Mouse (Mus musculus) liver, embryonic 13.5 days (tissue): ENCODE data around the gene Fmo2. TPM values are rescaled to one million over a fixed set of nuclear protein-coding genes. Genes with fewer than 3 reads are reported as not detected.

Experiments
- ATAC-seq: fragments of 200-750 bp; cut with Nextera tagmentation; 2 replicates; pipeline ENCODE4 v1.8.0; 2017; ENCODE audit warnings: low read depth, mild to moderate bottlenecking, moderate number of reproducible peaks, moderate library complexity
- DNase-seq: peaks from one replicate; pipeline ENCODE4 v3.0.0; 2022
- H3K27ac ChIP-seq: fragments of 300-500 bp; sonication (generic); 2 replicates; pipeline ENCODE4 v1.5.1; 2015; ENCODE audit warnings: moderate library complexity, mild to moderate bottlenecking, inconsistent platforms
- H3K27me3 ChIP-seq: fragments of 300-500 bp; sonication (generic); 2 replicates; pipeline ENCODE4 v1.6.1; 2015; ENCODE audit warnings: mild to moderate bottlenecking, inconsistent platforms
- H3K36me3 ChIP-seq: fragments of 300-500 bp; sonication (generic); 2 replicates; pipeline ENCODE4 v1.6.1; 2015; ENCODE audit warnings: mild to moderate bottlenecking, inconsistent platforms
- H3K4me1 ChIP-seq: fragments of 300-500 bp; sonication (generic); replicated peaks from 2 replicates; pipeline ENCODE4 v1.6.1; 2015; ENCODE audit warnings: inconsistent platforms
- H3K4me2 ChIP-seq: fragments of 300-500 bp; sonication (generic); 2 replicates; pipeline ENCODE4 v1.6.1; 2015; ENCODE audit warnings: inconsistent platforms, mild to moderate bottlenecking, moderate library complexity
- H3K4me3 ChIP-seq: fragments of 300-500 bp; sonication (generic); replicated peaks from 2 replicates; pipeline ENCODE4 v1.5.1; 2015; ENCODE audit warnings: mild to moderate bottlenecking, inconsistent platforms
- H3K9ac ChIP-seq: fragments of 300-500 bp; sonication (generic); 2 replicates; pipeline ENCODE4 v1.6.1; 2015; ENCODE audit warnings: mild to moderate bottlenecking, inconsistent platforms
- H3K9me3 ChIP-seq: fragments of 300-500 bp; sonication (generic); replicated peaks from 2 replicates; pipeline ENCODE4 v1.6.1; 2016; ENCODE audit warnings: inconsistent platforms
- WGBS: fragments of 180-500 bp; shearing (Covaris S2); methylation state at CpG from one replicate; pipeline ENCODE4 v1.1.7; 2015; ENCODE audit not compliant: insufficient replicate concordance; 5-methylcytosine and 5-hydroxymethylcytosine counted together
- polyA plus RNA-seq: library from polyadenylated mRNA; unstranded; fragments of >200 nt; fragmentation: Nextera tagmentation; extraction: Ambion mirVana; gene quantifications from 2 replicates; pipeline ENCODE4 v1.2.1, GENCODE M21; 2015

Fmo2 gene
- polyA plus RNA-seq, result 0.08 and 0.29 TPM in 2 replicates

DNA sequence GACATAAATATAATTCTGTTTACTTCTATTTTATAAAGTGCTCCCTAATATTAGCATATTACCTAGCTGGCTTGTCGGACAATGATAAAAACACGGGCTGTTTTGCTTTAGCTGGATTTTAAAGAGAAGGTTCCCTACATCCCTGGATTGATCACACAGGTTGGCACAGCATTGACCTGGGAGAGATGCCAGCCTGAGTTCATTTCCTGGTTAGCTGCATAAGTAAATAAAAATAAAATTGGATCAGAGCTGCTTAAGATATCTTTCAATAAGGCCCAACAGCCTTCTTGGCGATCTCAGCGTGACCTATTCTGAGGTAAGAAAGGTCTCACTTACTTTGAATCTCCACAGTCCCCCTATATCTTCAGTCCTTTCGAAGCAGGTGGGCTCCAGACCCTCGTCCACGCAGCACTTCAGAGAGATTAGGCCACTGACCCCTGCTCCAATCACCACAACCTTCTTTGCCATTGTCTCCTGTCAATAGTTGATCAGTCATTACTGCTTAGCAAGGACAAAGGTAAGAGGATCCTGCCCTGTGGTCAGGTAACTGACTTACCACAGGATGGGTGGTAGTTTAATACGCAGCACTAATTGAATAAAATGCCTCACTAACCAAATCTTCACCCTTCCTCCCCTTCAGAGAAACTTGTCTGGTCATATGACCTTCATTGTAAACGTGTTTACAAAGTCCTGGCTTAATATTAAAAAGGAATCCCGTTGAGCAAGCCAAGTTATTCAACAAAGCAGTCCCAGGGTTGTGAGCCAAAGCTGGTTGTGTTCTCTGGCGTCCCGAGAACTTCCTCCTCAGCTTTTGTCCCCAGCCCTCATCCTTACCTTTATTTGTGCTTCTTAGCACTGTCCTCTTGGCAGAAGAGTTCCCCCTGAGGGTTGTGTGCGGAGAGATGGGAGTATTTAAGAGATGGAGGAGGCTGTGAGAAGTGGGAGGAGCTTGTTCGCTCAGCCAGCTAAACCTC is at the start of gene Fmo2:
Fmo2 (minus strand) TSS at position 889 of the 974 bp plus-strand sequence.
- H3K27me3 ChIP-seq, result no peaks in the 10 kb centered on the region
- DNase-seq (no peak), ATAC-seq (no peak)
- 56% methylated on average over 14 of the region's 14 CpGs for WGBS
- no peaks in the 10 kb centered on the region for H3K9me3 ChIP-seq
- H3K4me2 ChIP-seq, result no peak within 1 kb of the TSS
- no peak within 1 kb of the TSS for H3K27ac ChIP-seq
- no peaks in the 10 kb centered on the region for H3K4me1 ChIP-seq
- no peaks in the 10 kb centered on the region for H3K36me3 ChIP-seq
- H3K9ac ChIP-seq, result no peak within 1 kb of the TSS
- no peak within 1 kb of the TSS for H3K4me3 ChIP-seq

DNA sequence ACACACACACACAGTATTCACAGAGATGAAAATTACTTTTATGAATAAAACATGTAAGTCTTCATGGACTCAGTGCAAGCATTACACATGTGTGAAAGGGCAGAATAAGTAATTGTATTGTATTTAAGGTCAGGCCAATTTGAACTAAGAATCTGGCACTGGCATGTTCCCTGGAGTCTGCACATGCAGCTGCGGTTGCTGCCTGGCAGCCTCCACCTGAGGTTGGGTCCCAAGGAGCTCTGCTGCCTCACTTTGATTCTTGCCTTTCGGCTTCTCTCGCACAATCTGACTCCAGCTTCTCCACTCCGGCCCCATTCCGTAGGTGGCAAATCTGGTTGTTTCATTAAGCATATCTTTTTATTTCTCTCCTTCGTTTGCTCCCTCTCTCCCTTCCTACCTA is 49.4 kb upstream of the Fmo2 start:
- no peaks in the 10 kb centered on the region for H3K4me1 ChIP-seq
- DNase-seq (no peak), ATAC-seq (no peak)
- H3K9me3 ChIP-seq, result no peaks in the 10 kb centered on the region
- H3K27ac ChIP-seq, result no peak overlapping the region
- H3K4me2 ChIP-seq, result no peak overlapping the region
- H3K27me3 ChIP-seq, result no peaks in the 10 kb centered on the region
- H3K36me3 ChIP-seq, result no peaks in the 10 kb centered on the region
- no peak overlapping the region for H3K4me3 ChIP-seq
- H3K9ac ChIP-seq, result no peak overlapping the region
- 67% methylated on average over 6 of the region's 6 CpGs for WGBS

DNA sequence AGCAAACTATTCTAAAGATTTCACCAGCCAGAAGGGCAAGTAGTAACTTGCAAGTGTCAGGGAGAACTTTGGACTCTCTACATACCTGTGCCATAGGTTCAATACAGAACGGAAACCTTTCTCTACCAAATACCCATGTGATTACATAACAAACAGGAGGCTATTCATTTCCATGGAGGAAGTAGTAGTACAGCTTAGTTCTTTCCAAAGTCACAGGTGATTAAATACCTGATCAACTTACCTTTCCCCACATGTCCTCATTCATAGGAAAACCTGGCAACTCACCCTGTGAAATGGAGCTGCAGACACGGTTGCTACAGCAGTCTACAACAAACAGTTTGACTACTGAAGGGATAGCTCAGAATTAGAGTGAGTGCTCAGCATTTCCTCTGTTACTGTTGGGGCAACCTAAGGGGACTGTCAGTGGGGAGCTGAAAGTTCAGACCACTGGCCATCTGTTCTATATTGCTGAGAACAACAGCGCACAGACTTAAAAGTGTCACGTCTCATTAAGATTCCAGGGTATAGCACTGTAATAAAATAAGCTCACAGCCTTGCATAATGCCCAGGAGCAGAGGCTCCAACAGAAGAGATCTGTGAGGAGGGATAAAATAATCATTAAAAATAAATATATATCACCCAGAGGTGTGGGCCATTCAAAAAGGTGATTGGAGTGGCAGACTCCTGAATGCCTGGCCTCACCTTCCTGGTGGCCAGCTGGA is 48.5 kb upstream of the Fmo2 start:
- no peaks in the 10 kb centered on the region for H3K36me3 ChIP-seq
- no peak overlapping the region for H3K4me3 ChIP-seq
- DNase-seq, result no peak
- WGBS, result 57% methylated on average over 4 of the region's 4 CpGs
- H3K9ac ChIP-seq, result no peak overlapping the region
- H3K27me3 ChIP-seq, result no peaks in the 10 kb centered on the region
- no peak for ATAC-seq
- no peak overlapping the region for H3K4me2 ChIP-seq
- no peaks in the 10 kb centered on the region for H3K9me3 ChIP-seq
- H3K4me1 ChIP-seq, result no peaks in the 10 kb centered on the region
- H3K27ac ChIP-seq, result no peak overlapping the region

DNA sequence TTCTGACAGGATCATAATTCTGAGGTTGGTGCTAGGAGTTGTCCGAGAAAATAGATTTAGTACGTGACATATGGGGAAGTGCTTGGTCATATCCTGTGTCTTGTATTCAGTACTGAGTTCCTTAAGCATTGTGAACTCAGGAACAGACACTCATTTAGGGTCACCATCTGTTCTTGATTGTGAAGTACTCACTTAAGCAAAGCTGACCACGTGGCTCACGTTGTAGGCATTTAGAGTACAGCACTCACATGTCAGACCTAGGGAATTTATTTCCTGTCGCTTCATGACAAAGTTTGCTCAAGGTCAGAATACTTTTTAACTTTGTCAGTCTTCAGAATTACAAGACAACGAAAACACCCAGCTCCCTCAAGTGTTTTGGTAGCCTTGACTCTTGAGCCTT is 45.2 kb upstream of the Fmo2 start:
- no peak for ATAC-seq
- H3K9ac ChIP-seq, result no peak overlapping the region
- 37% methylated on average over 6 of the region's 6 CpGs for WGBS

DNA sequence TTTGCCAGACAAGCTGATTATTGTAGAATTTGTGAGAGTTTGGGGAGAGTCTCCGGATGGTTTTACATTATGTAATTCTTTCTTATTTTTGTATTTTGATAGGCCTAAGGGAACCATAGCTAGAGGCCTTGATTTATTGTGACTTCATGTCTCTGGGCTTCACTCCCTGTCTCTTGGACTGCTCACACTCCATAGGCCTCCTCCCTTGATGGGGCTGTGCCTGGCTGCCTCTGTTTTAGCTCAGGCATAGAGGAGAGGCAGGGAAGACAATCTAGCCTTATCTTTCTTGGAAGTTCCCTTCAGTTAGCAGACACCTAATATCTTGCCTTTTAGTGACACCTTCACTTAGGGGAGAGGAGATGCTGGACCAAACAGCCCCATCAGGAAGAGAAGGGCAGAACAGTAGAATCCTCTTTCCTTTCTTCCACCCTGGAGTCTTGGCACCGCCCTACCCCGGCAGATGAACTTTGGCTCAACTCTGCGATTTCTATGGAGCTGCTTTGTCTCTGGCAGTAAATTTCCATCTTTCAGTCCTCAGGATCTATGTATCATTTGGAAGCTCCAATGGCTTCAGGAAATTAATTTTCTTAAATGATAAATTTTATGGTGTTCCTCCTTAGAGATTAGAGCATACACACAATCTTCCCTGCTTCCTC is 40.3 kb upstream of the Fmo2 start:
- H3K36me3 ChIP-seq, result no peaks in the 10 kb centered on the region
- H3K4me1 ChIP-seq, result no peaks in the 10 kb centered on the region
- 66% methylated on average over 4 of the region's 4 CpGs for WGBS
- H3K27ac ChIP-seq, result no peak overlapping the region
- no peaks in the 10 kb centered on the region for H3K9me3 ChIP-seq
- H3K9ac ChIP-seq, result no peak overlapping the region
- H3K4me2 ChIP-seq, result no peak overlapping the region
- ATAC-seq, result no peak
- no peak overlapping the region for H3K4me3 ChIP-seq
- no peaks in the 10 kb centered on the region for H3K27me3 ChIP-seq
- no peak for DNase-seq

More for the DNA sequence above, 45.2 kb upstream of the Fmo2 start:
- H3K36me3 ChIP-seq, result no peaks in the 10 kb centered on the region
- no peak overlapping the region for H3K4me2 ChIP-seq
- no peak overlapping the region for H3K4me3 ChIP-seq
- no peaks in the 10 kb centered on the region for H3K9me3 ChIP-seq
- no peaks in the 10 kb centered on the region for H3K4me1 ChIP-seq
- H3K27me3 ChIP-seq, result no peaks in the 10 kb centered on the region
- DNase-seq, result no peak
- H3K27ac ChIP-seq, result no peak overlapping the region

DNA sequence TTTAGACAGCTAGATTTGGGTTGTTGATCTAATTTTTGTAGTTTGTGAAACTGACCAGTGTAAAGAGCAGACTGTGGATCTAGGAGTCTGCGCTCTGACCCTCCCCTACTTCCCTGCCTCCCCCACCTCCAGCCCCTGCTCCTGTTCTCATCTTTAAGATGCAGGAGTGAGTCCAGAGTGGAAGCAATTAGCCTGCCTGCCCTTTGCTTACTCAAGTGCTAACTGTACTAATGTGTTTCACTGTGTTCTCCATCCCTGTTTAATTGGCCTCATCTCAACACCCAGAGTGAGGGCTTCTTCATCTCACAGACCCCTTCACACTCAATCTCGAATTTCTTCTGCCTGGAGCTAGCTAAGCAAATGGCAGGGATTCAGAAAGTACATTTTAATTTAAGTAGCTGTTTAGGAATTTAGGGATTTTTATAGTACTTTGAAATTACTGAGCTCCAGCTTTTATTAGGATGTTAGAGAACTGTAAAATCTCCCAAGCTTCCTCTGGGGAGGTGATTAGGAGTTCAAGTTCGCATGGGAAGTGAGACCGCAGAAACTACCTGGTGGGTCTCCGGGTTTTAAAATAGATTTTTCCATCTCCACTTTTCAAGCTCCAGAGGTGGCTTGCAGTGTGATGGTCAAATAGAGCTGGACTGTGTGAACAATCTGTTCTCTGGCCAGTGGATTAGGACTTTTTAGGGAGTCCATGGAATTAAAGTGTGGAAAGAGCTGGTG is 39.6 kb upstream of the Fmo2 start:
- 65% methylated on average over 5 of the region's 5 CpGs for WGBS
- H3K4me1 ChIP-seq, result no peaks in the 10 kb centered on the region
- H3K9me3 ChIP-seq, result no peaks in the 10 kb centered on the region
- H3K27me3 ChIP-seq, result no peaks in the 10 kb centered on the region
- H3K4me2 ChIP-seq, result no peak overlapping the region
- no peaks in the 10 kb centered on the region for H3K36me3 ChIP-seq
- DNase-seq (no peak), ATAC-seq (no peak)
- H3K27ac ChIP-seq, result no peak overlapping the region
- H3K4me3 ChIP-seq, result no peak overlapping the region
- H3K9ac ChIP-seq, result no peak overlapping the region

DNA sequence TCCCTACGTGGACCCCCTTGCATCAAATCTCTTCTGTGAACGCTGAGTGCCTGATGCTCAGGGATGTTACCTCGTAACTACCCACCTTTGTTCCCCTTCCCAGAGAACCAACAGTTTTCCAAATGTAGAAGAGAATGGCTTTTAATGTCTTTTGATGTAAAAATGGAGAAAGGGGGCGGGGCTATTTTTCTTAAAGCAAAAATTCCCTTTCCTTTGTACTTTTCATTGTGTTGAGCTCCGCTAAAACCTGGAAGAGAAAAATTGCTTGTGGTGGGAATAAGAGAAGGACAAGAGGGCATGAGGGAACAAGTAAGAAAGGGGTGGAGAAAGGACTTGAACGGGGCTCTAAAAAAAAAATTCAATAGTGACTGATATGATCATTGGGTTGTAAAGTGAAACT is 38.9 kb upstream of the Fmo2 start, which contains the start of gene Fmo6:
Fmo6 (minus strand) TSS at position 101 of the 400 bp plus-strand sequence.
- Histone ChIP-seq H3K4me3 (no peak within 1 kb of the TSS), H3K9me3 (no peaks in the 10 kb centered on the region), H3K27me3 (no peaks in the 10 kb centered on the region), H3K36me3 (no peaks in the 10 kb centered on the region), H3K4me1 (no peaks in the 10 kb centered on the region), H3K4me2 (no peak within 1 kb of the TSS), H3K27ac (no peak within 1 kb of the TSS), H3K9ac (no peak within 1 kb of the TSS)
- DNase-seq, result no peak
- 64% methylated on average over 6 of the region's 6 CpGs for WGBS
- ATAC-seq, result no peak

DNA sequence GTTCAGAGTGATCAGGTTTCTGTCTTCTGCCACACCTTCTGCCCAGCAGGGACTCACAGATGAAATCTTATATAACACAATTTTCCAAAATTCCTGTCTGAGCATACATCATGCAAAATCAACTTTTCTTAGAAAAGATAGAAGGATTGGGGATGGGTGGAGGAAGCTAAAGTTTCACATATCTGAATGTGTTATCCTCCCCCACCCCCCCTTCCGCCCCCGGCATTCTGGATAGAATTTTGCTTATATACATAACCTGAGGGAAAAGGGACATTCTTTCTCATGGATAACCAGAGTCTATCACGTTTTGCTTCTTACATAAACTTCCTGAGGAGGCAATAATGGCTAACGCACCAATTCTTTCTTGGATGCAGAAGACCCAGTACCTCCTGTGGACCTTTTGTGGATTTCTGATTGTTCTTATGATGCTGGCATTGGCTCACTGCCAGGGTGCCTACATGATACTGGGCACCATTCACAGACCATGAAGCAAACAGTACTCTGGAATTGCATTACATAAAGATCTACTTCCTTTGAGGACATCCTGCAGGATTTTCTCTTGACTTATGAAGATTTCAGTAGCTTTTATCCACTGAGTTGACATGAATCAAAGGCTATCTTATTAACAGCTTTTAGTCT is 36.0 kb upstream of the Fmo2 start:
- 59% methylated on average over 4 of the region's 4 CpGs for WGBS
- ATAC-seq (no peak), DNase-seq (no peak)
- no peaks in the 10 kb centered on the region for H3K36me3 ChIP-seq
- no peak overlapping the region for H3K27ac ChIP-seq
- H3K27me3 ChIP-seq, result no peaks in the 10 kb centered on the region
- no peak overlapping the region for H3K4me3 ChIP-seq
- no peak overlapping the region for H3K4me2 ChIP-seq
- no peaks in the 10 kb centered on the region for H3K4me1 ChIP-seq
- no peak overlapping the region for H3K9ac ChIP-seq
- no peaks in the 10 kb centered on the region for H3K9me3 ChIP-seq

DNA sequence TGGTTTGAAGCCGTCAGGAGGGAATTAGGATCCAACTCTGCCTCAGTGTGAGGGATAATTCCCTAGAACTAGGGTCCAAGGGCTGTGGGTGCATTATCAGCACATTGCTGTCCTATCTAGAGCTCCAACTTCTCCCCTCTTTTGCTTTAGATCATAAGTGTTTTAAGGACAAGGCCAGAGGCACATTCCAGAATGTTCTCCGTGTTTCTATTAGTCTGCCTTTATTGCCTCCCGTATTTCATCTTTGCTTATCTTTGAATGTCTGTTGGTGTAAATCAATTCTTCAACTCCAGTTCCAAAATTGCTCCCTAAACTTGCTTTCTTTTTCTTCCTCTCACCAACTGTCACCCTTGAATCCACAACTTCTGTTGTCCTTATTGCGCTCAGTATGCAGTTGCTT is 33.9 kb upstream of the Fmo2 start:
- DNase-seq (no peak), ATAC-seq (no peak)
- Histone ChIP-seq H3K9ac (no peak overlapping the region), H3K4me3 (no peak overlapping the region), H3K36me3 (no peaks in the 10 kb centered on the region), H3K9me3 (no peaks in the 10 kb centered on the region), H3K4me2 (no peak overlapping the region), H3K4me1 (no peaks in the 10 kb centered on the region), H3K27ac (no peak overlapping the region), H3K27me3 (no peaks in the 10 kb centered on the region)
- 75% methylated on average over 4 of the region's 4 CpGs for WGBS

DNA sequence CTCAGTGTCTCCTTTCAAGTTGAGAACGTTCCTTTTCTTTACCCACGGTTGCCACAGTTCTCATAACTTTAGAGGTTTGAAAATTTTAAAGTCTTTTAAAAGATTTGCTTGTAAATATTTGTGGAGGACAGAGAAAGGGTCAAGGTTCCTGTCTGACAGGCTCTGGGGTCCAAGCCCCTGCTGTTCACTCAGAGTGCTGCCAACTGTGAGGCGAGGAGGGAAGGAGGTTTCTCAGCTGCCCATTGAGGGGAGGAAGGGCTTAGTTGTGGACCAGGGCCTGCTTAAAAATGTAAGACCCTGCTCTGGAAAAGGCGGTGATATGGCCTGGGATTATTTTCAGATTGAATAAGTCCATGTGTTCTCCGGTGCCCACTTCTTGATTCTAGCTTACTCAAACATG is 33.4 kb upstream of the Fmo2 start:
- ATAC-seq (no peak), DNase-seq (no peak)
- 65% methylated on average over 5 of the region's 5 CpGs for WGBS
- H3K36me3 ChIP-seq, result no peaks in the 10 kb centered on the region
- H3K4me3 ChIP-seq, result no peak overlapping the region
- H3K9me3 ChIP-seq, result no peaks in the 10 kb centered on the region
- H3K27me3 ChIP-seq, result no peaks in the 10 kb centered on the region
- H3K27ac ChIP-seq, result no peak overlapping the region
- no peak overlapping the region for H3K9ac ChIP-seq
- no peak overlapping the region for H3K4me2 ChIP-seq
- H3K4me1 ChIP-seq, result no peaks in the 10 kb centered on the region
